Mouse (Mus musculus): ENCODE results near the gene Gm49355.

The Gm49355 gene

GRCm38 (mm10) chr14:12343451-12343941 lies 59.7 kb downstream of the Gm49355 start:
- DNase-seq (ENCODE audit: low read depth): no peak

DNA sequence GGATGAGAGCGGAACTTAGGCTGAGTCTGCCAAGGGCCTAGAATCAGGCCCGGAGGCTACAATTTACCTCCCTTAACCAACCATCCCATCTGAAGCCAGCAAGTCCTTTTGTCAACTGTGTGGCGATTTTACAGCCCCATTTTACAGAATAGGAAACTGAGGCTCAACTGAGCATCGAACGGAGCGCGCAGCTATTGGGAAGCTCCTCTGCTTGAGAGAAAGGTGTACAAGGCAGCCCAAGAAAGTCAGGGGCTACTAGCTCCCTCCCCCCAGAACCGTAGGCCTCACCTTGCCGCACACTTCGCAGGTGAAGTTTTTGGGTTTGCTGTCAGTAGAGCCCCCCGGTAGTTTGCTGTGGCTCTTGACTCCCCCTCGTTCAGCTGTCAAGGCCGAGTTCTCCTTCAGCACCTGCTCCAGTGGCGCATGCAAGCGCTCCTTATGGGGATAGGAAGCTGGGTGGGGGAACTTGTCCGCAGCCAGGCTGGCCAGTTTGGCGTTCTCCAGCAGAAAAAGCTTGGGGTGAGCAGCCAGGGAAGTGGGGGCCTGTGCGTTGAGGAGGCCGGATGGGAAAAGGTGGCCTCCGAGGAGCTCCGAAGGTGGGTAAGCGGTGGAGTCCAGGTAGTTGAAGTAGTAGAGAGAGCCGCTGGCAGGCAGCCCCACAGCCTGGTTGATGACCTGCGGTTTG lies 60.4 kb downstream of the Gm49355 start:
- no peak for DNase-seq (ENCODE audit: low read depth)

- DNase-seq (ENCODE audit: low read depth): no peak
Measured at GRCm38 (mm10) chr14:12344746-12345240, 61.0 kb downstream of the Gm49355 start.

- no peak for DNase-seq (ENCODE audit: low read depth)
Measured at GRCm38 (mm10) chr14:12345241-12345921, 61.6 kb downstream of the Gm49355 start.

- DNase-seq (ENCODE audit: low read depth): no peak
Measured at GRCm38 (mm10) chr14:12346011-12346864, 62.5 kb downstream of the Gm49355 start.

DNA sequence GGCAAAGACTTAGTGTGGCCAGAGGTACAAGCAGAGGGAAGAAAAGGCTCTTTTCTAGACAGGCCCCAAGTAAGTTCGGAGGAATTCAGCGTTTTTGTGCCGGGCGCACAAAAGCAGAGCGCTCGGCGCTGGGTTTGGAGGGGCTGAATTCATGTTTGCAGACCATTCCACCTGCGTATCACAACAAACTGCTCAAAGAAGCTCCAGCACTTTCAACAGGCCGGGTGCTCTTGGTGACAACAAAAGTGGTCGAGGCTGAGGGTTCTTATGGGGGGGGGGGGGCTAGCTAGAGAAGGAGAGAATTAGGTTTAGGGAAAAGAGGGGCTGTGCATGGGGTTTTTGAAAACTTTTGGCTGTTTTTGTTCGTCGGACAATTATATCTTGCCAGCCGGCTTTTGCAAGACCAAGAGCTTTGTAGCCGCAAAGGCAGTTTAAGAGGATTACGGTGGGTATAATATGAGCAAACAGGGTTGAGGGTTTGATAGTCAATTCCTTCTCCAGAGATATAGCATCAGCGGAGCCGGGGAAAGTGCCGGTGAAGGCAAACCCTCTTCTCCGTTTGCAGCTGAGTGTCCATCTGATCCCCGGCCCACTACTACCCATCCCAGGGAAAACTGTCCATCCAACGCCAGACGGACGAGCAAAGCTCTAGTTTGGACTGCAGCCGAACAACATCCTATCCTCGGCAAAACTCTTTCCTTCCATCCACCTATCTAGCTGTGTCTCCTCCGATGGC lies 63.3 kb downstream of the Gm49355 start:
- no peak for DNase-seq (ENCODE audit: low read depth)

DNA sequence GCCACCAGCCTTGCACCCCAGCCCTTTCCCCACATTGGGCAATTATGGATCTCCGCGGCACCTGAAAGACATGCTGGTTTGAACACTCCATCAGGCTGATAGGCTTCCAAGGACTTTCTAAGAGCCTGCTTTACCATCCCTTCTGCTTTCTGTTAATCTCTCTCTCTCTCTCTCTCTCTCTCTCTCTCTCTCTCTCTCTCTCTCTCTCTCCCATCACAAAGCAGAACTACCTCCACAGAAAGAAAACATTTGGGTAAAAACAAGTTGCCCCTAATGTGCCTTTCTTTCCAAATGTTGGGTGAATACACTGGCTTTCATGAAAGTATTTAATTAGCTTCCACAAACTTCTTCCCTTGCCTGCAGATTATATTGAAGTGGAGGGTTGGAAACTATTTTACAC lies 64.3 kb downstream of the Gm49355 start, which contains the start of gene Fezf2:
TSS of gene Fezf2 (minus strand) at position 101 of the 400 bp plus-strand sequence.
- no peak for DNase-seq (ENCODE audit: low read depth)

DNA sequence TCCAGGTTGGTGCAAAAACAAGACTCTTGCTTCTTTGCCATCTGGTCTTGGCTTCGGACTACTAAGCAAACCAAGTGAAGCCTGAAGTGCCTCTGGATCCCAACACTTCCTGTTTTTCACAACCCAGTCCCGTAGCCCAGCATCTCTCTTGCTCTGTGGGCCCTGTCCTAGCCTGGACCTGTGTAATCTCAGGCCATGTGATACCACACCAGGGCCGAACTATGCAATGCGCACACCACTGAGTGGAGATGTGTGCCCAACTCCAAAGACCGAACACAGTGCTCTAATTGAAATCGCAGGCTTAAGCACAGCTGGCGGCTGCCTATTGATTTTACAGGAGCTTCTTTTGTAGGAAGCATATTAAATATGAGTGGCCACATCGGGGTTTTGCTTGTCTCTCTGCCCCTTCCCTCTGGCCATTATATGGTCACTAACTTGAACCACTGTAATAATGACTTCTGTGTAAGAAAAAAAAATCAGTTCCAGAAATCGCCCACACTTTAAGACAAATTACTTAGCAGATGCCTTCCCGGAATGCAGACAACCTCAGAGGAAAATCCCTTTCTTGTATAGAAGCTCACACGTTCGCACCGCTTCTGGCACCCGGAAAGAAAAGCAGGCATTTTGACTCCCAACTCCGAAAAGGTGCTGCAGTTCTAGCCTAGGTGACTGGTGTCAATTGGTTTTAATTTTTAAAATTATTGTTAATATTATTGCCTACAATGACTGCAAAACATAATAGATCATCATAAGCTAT lies 65.7 kb downstream of the Gm49355 start:
- no peak for DNase-seq (ENCODE audit: low read depth)

- no peak for DNase-seq (ENCODE audit: low read depth)
Measured at GRCm38 (mm10) chr14:12350271-12350916, 66.6 kb downstream of the Gm49355 start.
